Mouse (Mus musculus): ENCODE measurements around the gene Rtn4rl1.

Gene Rtn4rl1

DNA sequence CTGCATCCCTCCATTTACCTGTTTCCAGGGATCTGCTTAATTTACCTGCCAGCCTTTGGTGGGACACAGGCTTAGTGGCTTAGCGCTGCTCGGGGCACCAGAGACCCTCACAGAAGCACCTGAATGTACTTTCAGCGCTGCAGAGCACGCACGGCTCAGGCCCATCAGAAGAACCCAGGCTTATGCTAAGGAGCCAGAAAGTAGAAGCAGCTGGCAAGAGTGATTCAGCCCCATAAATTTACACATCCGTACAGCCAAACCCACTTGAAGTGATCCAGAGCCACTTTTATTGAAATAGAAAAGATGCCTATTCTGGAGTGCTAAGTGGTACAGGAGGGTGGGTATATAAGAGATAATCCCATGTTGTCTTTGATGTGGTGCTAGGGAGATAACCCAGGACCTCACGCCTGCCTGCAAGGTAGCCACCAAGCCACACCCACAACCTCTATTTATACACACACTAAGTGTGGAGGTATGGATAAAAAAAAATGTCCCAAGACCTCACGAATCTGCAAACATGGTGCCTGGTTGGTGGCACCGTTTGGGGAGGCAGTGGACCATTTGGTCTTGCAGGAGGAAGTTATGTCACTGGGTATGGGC, 102.9 kb downstream of the Rtn4rl1 start:
- no peak for DNase-seq (ENCODE audit: low spot score in 2 of 2)

DNA sequence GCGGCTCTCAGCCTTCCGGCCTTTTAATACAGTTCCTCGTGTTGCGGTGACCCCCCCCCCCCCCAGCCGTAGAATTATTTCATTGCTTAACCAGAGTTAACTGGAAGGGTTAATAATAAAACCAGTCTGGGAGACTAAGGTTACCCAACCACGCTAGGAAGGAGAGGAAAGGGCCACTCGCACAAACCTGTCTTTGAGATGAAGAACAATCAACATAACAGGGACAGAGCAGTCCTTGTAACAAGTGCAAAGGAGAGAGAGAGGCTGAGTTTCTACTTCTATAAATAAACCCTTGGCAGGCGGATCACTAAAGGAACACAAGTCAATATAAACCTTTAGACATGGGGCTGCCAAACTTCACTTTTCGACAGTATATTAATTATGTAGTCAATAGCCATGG, 104.0 kb downstream of the Rtn4rl1 start:
- DNase-seq (ENCODE audit: low spot score in 2 of 2): no peak

- no peak for DNase-seq (ENCODE audit: low spot score in 2 of 2)
These were observed 104.9 kb downstream of the Rtn4rl1 start for GRCm38 (mm10) chr11:75298491-75298890.

- no peak for DNase-seq (ENCODE audit: low spot score in 2 of 2)
These were observed 106.2 kb downstream of the Rtn4rl1 start for GRCm38 (mm10) chr11:75299786-75300185.

DNA sequence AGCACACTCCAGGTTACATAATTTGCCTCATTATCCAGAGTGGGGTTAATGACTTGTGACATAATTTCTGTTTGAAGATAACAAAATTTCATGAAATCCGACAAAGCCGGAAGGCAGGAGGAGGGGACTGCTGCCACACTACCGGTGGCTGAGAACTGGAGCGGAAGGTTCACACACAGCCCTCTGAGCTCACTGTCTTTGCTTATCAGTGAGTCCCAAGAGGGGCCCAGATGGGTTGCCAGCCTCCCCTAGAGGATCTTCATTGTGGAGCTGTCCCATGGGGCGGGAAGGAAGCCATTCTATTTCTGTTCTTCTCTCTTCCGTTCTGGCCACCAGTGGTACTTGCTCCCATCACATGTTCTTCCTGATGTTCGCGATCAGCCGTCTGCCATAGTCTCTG, 107.4 kb downstream of the Rtn4rl1 start:
- no peak for DNase-seq (ENCODE audit: low spot score in 2 of 2)

- no peak for DNase-seq (ENCODE audit: low spot score in 2 of 2)
These were observed 111.2 kb downstream of the Rtn4rl1 start for GRCm38 (mm10) chr11:75304797-75305196.

DNA sequence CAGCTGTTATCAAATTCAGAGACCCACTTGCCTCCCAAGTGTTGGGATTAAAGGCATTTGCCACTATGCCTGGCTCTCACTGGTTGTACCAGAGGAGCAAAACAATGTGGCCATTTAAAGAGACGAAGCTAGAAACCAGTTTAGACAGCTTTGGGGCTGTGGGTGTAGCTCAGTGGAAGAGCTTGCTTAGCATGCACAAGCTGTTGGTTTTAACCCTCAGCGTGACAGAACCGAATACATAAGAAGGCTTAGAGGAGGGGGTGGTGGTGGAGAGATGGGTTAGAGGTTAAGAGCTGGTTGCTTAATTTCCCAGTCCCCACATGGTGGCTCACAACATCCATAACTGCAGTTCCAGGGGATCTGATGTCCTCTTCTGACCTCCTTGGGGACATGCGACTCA, 115.1 kb downstream of the Rtn4rl1 start:
- no peak for DNase-seq (ENCODE audit: low spot score in 2 of 2)

- DNase-seq (ENCODE audit: low spot score in 2 of 2): no peak
These were observed 117.2 kb downstream of the Rtn4rl1 start for GRCm38 (mm10) chr11:75310813-75311212.

- no peak for DNase-seq (ENCODE audit: low spot score in 2 of 2)
These were observed 118.2 kb downstream of the Rtn4rl1 start for GRCm38 (mm10) chr11:75311751-75312150.

DNA sequence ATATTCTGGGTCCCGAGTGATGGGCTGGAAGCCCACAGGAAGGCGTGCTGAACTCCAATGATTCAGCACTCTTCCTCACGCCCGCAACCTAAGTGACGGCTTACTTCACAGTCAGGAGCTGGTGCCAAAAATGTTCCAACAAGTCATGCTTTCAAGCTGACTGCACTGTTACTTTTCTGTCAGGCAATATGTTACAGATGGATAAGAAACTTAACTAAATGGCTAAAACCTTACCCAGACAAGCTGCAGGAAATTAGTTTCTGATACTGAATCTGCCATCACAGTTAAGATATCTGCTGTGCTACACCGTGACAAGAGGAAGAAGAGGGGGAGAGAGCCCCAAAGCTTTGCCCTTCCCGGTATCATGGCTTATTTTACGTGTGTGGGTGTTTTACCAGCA, 120.3 kb downstream of the Rtn4rl1 start:
- DNase-seq (ENCODE audit: low spot score in 2 of 2): no peak
